Mouse (Mus musculus) stomach, postnatal 0 days (tissue): ENCODE measurements around the gene Slc26a10. TPM values are rescaled to one million over a fixed set of nuclear protein-coding genes. Genes with fewer than 3 reads are reported as not detected.
A peak's percentile ranks its signal among the peaks of the same experiment; 100 is the strongest.

Source experiments
- ATAC-seq: fragments of 200-750 bp; cut with Nextera tagmentation; 2 replicates; pipeline ENCODE4 v1.8.0; 2017; ENCODE audit not compliant: low FRiP score, low TSS enrichment
- DNase-seq: peaks from one replicate; pipeline ENCODE4 v3.0.0-alpha.2; 2016; ENCODE audit warnings: low spot score
- H3K27ac ChIP-seq: fragments of 300-500 bp; sonication (generic); replicated peaks from 2 replicates; pipeline ENCODE4 v1.5.1; 2014; ENCODE audit warnings: mild to moderate bottlenecking, control low read depth
- H3K27me3 ChIP-seq: fragments of 300-500 bp; sonication (generic); 2 replicates; pipeline ENCODE4 v1.6.1; 2014; ENCODE audit warnings: low read length; ENCODE audit not compliant: control insufficient read depth, insufficient read depth
- H3K36me3 ChIP-seq: fragments of 300-500 bp; sonication (generic); 2 replicates; pipeline ENCODE4 v1.6.1; 2014; ENCODE audit warnings: low read length, mixed read lengths; ENCODE audit not compliant: control insufficient read depth, insufficient read depth
- H3K4me1 ChIP-seq: fragments of 300-500 bp; sonication (generic); replicated peaks from 2 replicates; pipeline ENCODE4 v1.6.1; 2014; ENCODE audit warnings: antibody characterized with exemption; ENCODE audit not compliant: control insufficient read depth, insufficient read depth
- H3K4me2 ChIP-seq: fragments of 300-500 bp; sonication (generic); replicated peaks from 2 replicates; pipeline ENCODE4 v1.6.1; 2014; ENCODE audit warnings: low read depth, mild to moderate bottlenecking, control low read depth, moderate library complexity
- H3K4me3 ChIP-seq: fragments of 300-500 bp; sonication (generic); 2 replicates; pipeline ENCODE4 v1.5.1; 2014; ENCODE audit warnings: low read depth, low read length, control low read depth
- H3K9ac ChIP-seq: fragments of 300-500 bp; sonication (generic); 2 replicates; pipeline ENCODE4 v1.6.1; 2014; ENCODE audit warnings: mild to moderate bottlenecking, low read length, control low read depth, mixed read lengths
- H3K9me3 ChIP-seq: fragments of 300-500 bp; sonication (generic); 2 replicates; pipeline ENCODE4 v1.6.1; 2016; ENCODE audit warnings: low read length; ENCODE audit not compliant: control insufficient read depth
- CTCF ChIP-seq: IDR thresholded peaks from 2 replicates; pipeline ENCODE4 v1.5.1; 2016; ENCODE audit warnings: antibody characterized with exemption, low read depth, mild to moderate bottlenecking, moderate library complexity
- EP300 ChIP-seq: optimal IDR thresholded peaks from 2 replicates; pipeline ENCODE3; 2016; ENCODE audit warnings: antibody characterized with exemption
- WGBS: fragments of 180-500 bp; shearing (Covaris S2); extraction: QIAGEN DNeasy Blood & Tissue Kit; methylation state at CpG from one replicate; pipeline ENCODE4 v1.1.7; 2014; 5-methylcytosine and 5-hydroxymethylcytosine counted together
- polyA plus RNA-seq: library from polyadenylated mRNA; unstranded; fragments of >200 nt; fragmentation: Nextera tagmentation; extraction: Ambion mirVana; gene quantifications from 2 replicates; pipeline ENCODE4 v1.2.1, GENCODE M21; 2015

Slc26a10 gene
- polyA plus RNA-seq, 1 experiment from 2014 or later: 0.70 TPM

GRCm38 (mm10) chr10:127160081-127160480 lies 20.4 kb downstream of the Slc26a10 start:
- no peak for DNase-seq

DNA sequence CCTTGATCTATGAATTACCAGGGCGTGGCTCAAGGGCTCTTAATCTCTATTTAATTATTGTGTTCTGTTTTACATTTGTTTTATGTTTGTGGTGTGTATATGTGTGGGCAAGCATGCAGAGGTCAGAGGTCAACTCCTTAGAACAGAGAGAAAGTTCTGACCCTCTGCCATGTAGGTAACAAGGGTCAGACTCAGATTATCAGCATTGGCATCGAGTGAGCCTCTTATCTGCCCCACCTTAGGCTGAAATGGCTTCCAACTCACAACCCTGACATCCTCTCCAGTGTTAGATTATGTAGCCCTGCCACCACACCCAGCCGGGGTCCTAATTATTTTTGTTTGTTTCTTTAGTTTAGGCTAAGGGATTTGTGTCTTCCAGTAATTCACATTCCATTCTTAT lies 22.0 kb downstream of the Slc26a10 start:
- ATAC-seq: no peak
- H3K9me3 ChIP-seq: no peaks in the 10 kb centered on the region

More at GRCm38 (mm10) chr10:127160081-127160480, 20.4 kb downstream of the Slc26a10 start:
- no peak overlapping the region for H3K4me2 ChIP-seq
- H3K9ac ChIP-seq: no peak overlapping the region
- WGBS: 77% methylated on average over 9 of the region's 9 CpGs
- no peaks in the 10 kb centered on the region for H3K9me3 ChIP-seq
- no peaks in the 10 kb centered on the region for H3K4me1 ChIP-seq
- TF ChIP-seq EP300 (no peak), CTCF (no peak)
- no peak overlapping the region for H3K4me3 ChIP-seq
- no peak for ATAC-seq
- H3K36me3 ChIP-seq: no peaks in the 10 kb centered on the region
- no peaks in the 10 kb centered on the region for H3K27me3 ChIP-seq
- no peak overlapping the region for H3K27ac ChIP-seq

DNA sequence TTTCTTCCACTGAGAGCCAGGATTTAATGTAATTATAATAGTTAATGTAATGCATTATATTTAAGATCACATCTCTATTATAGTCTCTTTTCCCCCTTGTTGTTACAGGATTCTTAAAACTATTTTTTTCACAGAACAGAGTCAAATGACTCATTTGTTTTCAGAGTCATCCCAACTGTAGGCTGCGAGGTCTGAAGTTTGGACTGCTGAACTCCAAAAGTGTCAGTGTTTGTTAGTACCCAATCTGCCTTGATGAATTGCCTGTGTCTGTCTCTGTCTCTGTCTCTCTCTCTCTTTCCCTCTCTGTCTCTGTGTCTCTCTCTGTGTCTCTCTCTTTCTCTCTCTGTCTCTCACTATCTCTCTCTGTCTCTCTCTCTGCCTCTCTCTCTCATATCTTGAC lies 23.9 kb downstream of the Slc26a10 start:
- no peak for ATAC-seq
- Histone ChIP-seq H3K4me2 (no peak overlapping the region), H3K9ac (no peak overlapping the region), H3K9me3 (no peaks in the 10 kb centered on the region), H3K27me3 (no peaks in the 10 kb centered on the region), H3K36me3 (no peaks in the 10 kb centered on the region), H3K4me1 (no peaks in the 10 kb centered on the region), H3K27ac (peak overlapping the region; percentile 45; the same call in 1 of the 2 replicates), H3K4me3 (no peak overlapping the region)
- TF ChIP-seq EP300 (no peak), CTCF (no peak)
- no peak for DNase-seq
- 38% methylated on average over 1 of the region's 1 CpGs for WGBS

More for the DNA sequence above, 22.0 kb downstream of the Slc26a10 start:
- Histone ChIP-seq H3K4me1 (no peaks in the 10 kb centered on the region), H3K27me3 (no peaks in the 10 kb centered on the region), H3K4me2 (no peak overlapping the region), H3K36me3 (no peaks in the 10 kb centered on the region), H3K4me3 (no peak overlapping the region), H3K27ac (no peak overlapping the region), H3K9ac (no peak overlapping the region)
- no peak for DNase-seq
- TF ChIP-seq CTCF (no peak), EP300 (no peak)
- 63% methylated on average over 3 of the region's 3 CpGs for WGBS

GRCm38 (mm10) chr10:127156089-127156488 lies 24.4 kb downstream of the Slc26a10 start:
- Histone ChIP-seq H3K27ac (peak overlapping the region; percentile 65; the same call in 1 of the 2 replicates), H3K9me3 (no peaks in the 10 kb centered on the region), H3K9ac (no peak overlapping the region), H3K4me3 (no peak overlapping the region), H3K4me1 (no peaks in the 10 kb centered on the region), H3K36me3 (no peaks in the 10 kb centered on the region), H3K4me2 (no peak overlapping the region), H3K27me3 (no peaks in the 10 kb centered on the region)
- ATAC-seq (peak; percentile 71), DNase-seq (no peak)
- TF ChIP-seq CTCF (no peak), EP300 (no peak)
- 56% methylated on average over 1 of the region's 1 CpGs for WGBS

GRCm38 (mm10) chr10:127154652-127155051 lies 25.8 kb downstream of the Slc26a10 start:
- Histone ChIP-seq H3K4me2 (no peak overlapping the region), H3K9me3 (no peaks in the 10 kb centered on the region), H3K27ac (no peak overlapping the region), H3K4me1 (no peaks in the 10 kb centered on the region), H3K27me3 (no peaks in the 10 kb centered on the region), H3K9ac (no peak overlapping the region), H3K4me3 (no peak overlapping the region), H3K36me3 (no peaks in the 10 kb centered on the region)
- DNase-seq (no peak), ATAC-seq (no peak)
- WGBS: 85% methylated on average over 5 of the region's 5 CpGs
- no peak for TF ChIP-seq EP300

GRCm38 (mm10) chr10:127154241-127154640 lies 26.2 kb downstream of the Slc26a10 start:
- Histone ChIP-seq H3K4me1 (no peaks in the 10 kb centered on the region), H3K9me3 (no peaks in the 10 kb centered on the region), H3K4me2 (no peak overlapping the region), H3K9ac (no peak overlapping the region), H3K27ac (no peak overlapping the region), H3K4me3 (no peak overlapping the region), H3K36me3 (no peaks in the 10 kb centered on the region), H3K27me3 (no peaks in the 10 kb centered on the region)
- ATAC-seq (no peak), DNase-seq (no peak)
- 69% methylated on average over 2 of the region's 2 CpGs for WGBS
- TF ChIP-seq EP300 (no peak), CTCF (no peak)
